Mouse (Mus musculus) MEL-GATA-1-ER (cell line): Measurements from ENCODE around the gene Fam162a.
"Not testable (repeated sequence)": the region's sequence is repeated elsewhere in the genome, so short reads cannot be mapped to it uniquely, and the experiment has no call there.

Experiments
- DNase-seq: peaks from one replicate; pipeline ENCODE4 v3.0.0-alpha.2; 2012; ENCODE audit warnings: low read depth; ENCODE audit errors: extremely low read depth

Fam162a gene

GRCm38 (mm10) chr16:36071450-36072379 is at the start of gene Fam162a, which contains the start of gene Ccdc58:
Gene Fam162a, minus strand, starts transcription at chr16:36071594.
Gene Ccdc58, plus strand, starts transcription at chr16:36071685.
- DNase-seq: peak; percentile 74

GRCm38 (mm10) chr16:36115751-36116150 is 44.4 kb upstream of the Fam162a start:
- DNase-seq: not testable (repeated sequence)

GRCm38 (mm10) chr16:36111486-36111885 is 40.1 kb upstream of the Fam162a start:
- DNase-seq: not testable (repeated sequence)

- DNase-seq: no peak
Measured at GRCm38 (mm10) chr16:36102211-36102610, 30.8 kb upstream of the Fam162a start.

- DNase-seq: no peak
Measured at GRCm38 (mm10) chr16:36101526-36101925, 30.1 kb upstream of the Fam162a start.

- not testable (repeated sequence) for DNase-seq
Measured at GRCm38 (mm10) chr16:36097813-36098499, 26.6 kb upstream of the Fam162a start.

- DNase-seq: no peak
Measured at GRCm38 (mm10) chr16:36094079-36094478, 22.7 kb upstream of the Fam162a start.

- DNase-seq: no peak
Measured at GRCm38 (mm10) chr16:36090785-36091509, 19.6 kb upstream of the Fam162a start.

- no peak for DNase-seq
Measured at GRCm38 (mm10) chr16:36089850-36090616, 18.6 kb upstream of the Fam162a start.

GRCm38 (mm10) chr16:36089065-36089464 is 17.7 kb upstream of the Fam162a start:
- no peak for DNase-seq

GRCm38 (mm10) chr16:36087846-36088245 is 16.5 kb upstream of the Fam162a start:
- DNase-seq: no peak

- DNase-seq: no peak
Measured at GRCm38 (mm10) chr16:36079916-36080315, 8.5 kb upstream of the Fam162a start.

GRCm38 (mm10) chr16:36074772-36075171 is 3.4 kb upstream of the Fam162a start:
- no peak for DNase-seq

- DNase-seq: no peak
Measured at GRCm38 (mm10) chr16:36072410-36073011, 1.1 kb upstream of the Fam162a start.

- no peak for DNase-seq
Measured at GRCm38 (mm10) chr16:36071071-36071449, 334 bp downstream of the Fam162a start.

GRCm38 (mm10) chr16:36069819-36070575 is 1.4 kb downstream of the Fam162a start:
- no peak for DNase-seq

- DNase-seq: peak; percentile 57
Measured at GRCm38 (mm10) chr16:36068356-36068755, 3.0 kb downstream of the Fam162a start.

- DNase-seq: peak; percentile 47
Measured at GRCm38 (mm10) chr16:36067694-36068093, 3.7 kb downstream of the Fam162a start.

GRCm38 (mm10) chr16:36064904-36065303 is 6.5 kb downstream of the Fam162a start:
- DNase-seq: no peak

- DNase-seq: no peak
Measured at GRCm38 (mm10) chr16:36063315-36063714, 8.1 kb downstream of the Fam162a start.
